Mouse (Mus musculus) forebrain, embryonic 12.5 days (tissue): Measurements from ENCODE around the gene Dpp9. TPM values are rescaled to one million over a fixed set of nuclear protein-coding genes. Genes with fewer than 3 reads are reported as not detected.

ENCODE experiments used
- ATAC-seq: fragments of 200-750 bp; cut with Nextera tagmentation; 2 replicates; pipeline ENCODE4 v1.8.0; 2017; ENCODE audit warnings: moderate TSS enrichment; ENCODE audit not compliant: low FRiP score
- H3K27ac ChIP-seq: fragments of 300-500 bp; sonication (generic); 2 replicates; pipeline ENCODE4 v1.5.1; 2016; ENCODE audit warnings: mild to moderate bottlenecking
- H3K27me3 ChIP-seq: fragments of 300-500 bp; sonication (generic); 2 replicates; pipeline ENCODE4 v1.6.1; 2016; ENCODE audit warnings: mild to moderate bottlenecking
- H3K36me3 ChIP-seq: fragments of 300-500 bp; sonication (generic); replicated peaks from 2 replicates; pipeline ENCODE4 v1.6.1; 2016; ENCODE audit warnings: mild to moderate bottlenecking
- H3K4me1 ChIP-seq: fragments of 300-500 bp; sonication (generic); 2 replicates; pipeline ENCODE4 v1.6.1; 2016
- H3K4me2 ChIP-seq: fragments of 300-500 bp; sonication (generic); 2 replicates; pipeline ENCODE4 v1.6.1; 2016; ENCODE audit warnings: mild to moderate bottlenecking, moderate library complexity
- H3K4me3 ChIP-seq: fragments of 300-500 bp; sonication (generic); replicated peaks from 2 replicates; pipeline ENCODE4 v1.5.1; 2016; ENCODE audit warnings: mild to moderate bottlenecking
- H3K9ac ChIP-seq: fragments of 300-500 bp; sonication (generic); 2 replicates; pipeline ENCODE4 v1.6.1; 2016; ENCODE audit warnings: mild to moderate bottlenecking
- H3K9me3 ChIP-seq: fragments of 300-500 bp; sonication (generic); 2 replicates; pipeline ENCODE4 v1.6.1; 2016
- WGBS: fragments of 180-500 bp; shearing (Covaris S2); methylation state at CpG from one replicate; pipeline ENCODE4 v1.1.7; 2016; 5-methylcytosine and 5-hydroxymethylcytosine counted together
- microRNA counts: library from miRNA; unstranded; fragments of <30 nt; microRNA quantifications from one replicate; lab custom pipeline; 2017
- microRNA-seq: library from miRNA; unstranded; fragments of <30 nt; microRNA quantifications from one replicate; pipeline ENCODE4, GENCODE M21; 2017
- polyA plus RNA-seq: library from polyadenylated mRNA; unstranded; fragments of >200 nt; fragmentation: Nextera tagmentation; extraction: Ambion mirVana; gene quantifications from 2 replicates; pipeline ENCODE4 v1.2.1, GENCODE M21; 2016

The Dpp9 gene
- polyA plus RNA-seq, 1 experiment from 2014 or later = 43.4 TPM

- no peak for ATAC-seq
- H3K27ac ChIP-seq = no peak overlapping the region
- H3K4me3 ChIP-seq = no peak overlapping the region
- H3K9ac ChIP-seq = no peak overlapping the region
- H3K4me2 ChIP-seq = no peak overlapping the region
- H3K27me3 ChIP-seq = peaks cover 97% of the 10 kb centered on the region
- H3K9me3 ChIP-seq = no peaks in the 10 kb centered on the region
- peaks cover 42% of the 10 kb centered on the region for H3K4me1 ChIP-seq
- WGBS = 16% methylated on average over 9 of the region's 9 CpGs
- H3K36me3 ChIP-seq = no peaks in the 10 kb centered on the region
Measured at GRCm38 (mm10) chr17:56146131-56146530, 72.6 kb downstream of the Dpp9 start.

GRCm38 (mm10) chr17:56144546-56144945 is 74.2 kb downstream of the Dpp9 start:
- no peak overlapping the region for H3K9ac ChIP-seq
- peaks cover 49% of the 10 kb centered on the region for H3K4me1 ChIP-seq
- no peaks in the 10 kb centered on the region for H3K9me3 ChIP-seq
- H3K27me3 ChIP-seq = peaks cover 97% of the 10 kb centered on the region
- H3K4me2 ChIP-seq = no peak overlapping the region
- ATAC-seq = no peak
- H3K36me3 ChIP-seq = no peaks in the 10 kb centered on the region
- H3K4me3 ChIP-seq = no peak overlapping the region
- H3K27ac ChIP-seq = no peak overlapping the region
- WGBS = 78% methylated on average over 9 of the region's 9 CpGs

- peaks cover 50% of the 10 kb centered on the region for H3K4me1 ChIP-seq
Measured at GRCm38 (mm10) chr17:56141702-56142605, 76.8 kb downstream of the Dpp9 start.

GRCm38 (mm10) chr17:56139858-56140595 is 78.7 kb downstream of the Dpp9 start, which contains the start of gene Sema6b:
TSS of gene Sema6b (minus strand) at chr17:56140343.
- Histone ChIP-seq H3K4me1 (peaks cover 40% of the 10 kb centered on the region), H3K27me3 (peaks cover 93% of the 10 kb centered on the region), H3K9me3 (no peaks in the 10 kb centered on the region), H3K27ac (peak within 1 kb of the TSS; percentile 50), H3K4me2 (peak within 1 kb of the TSS; percentile 96), H3K4me3 (peak within 1 kb of the TSS; percentile 78), H3K36me3 (no peaks in the 10 kb centered on the region), H3K9ac (peak within 1 kb of the TSS; percentile 74)
- peak; percentile 24 for ATAC-seq
- WGBS = 2% methylated on average over 59 of the region's 79 CpGs

More at GRCm38 (mm10) chr17:56141702-56142605, 76.8 kb downstream of the Dpp9 start:
- no peaks in the 10 kb centered on the region for H3K36me3 ChIP-seq
- H3K27me3 ChIP-seq = peaks cover 97% of the 10 kb centered on the region
- under 1% methylated on average over 38 of the region's 47 CpGs for WGBS
- H3K9ac ChIP-seq = peak overlapping the region; percentile 27
- peak overlapping the region; percentile 21; the same call in 1 of the 2 replicates for H3K27ac ChIP-seq
- peak overlapping the region; percentile 41 for H3K4me3 ChIP-seq
- no peaks in the 10 kb centered on the region for H3K9me3 ChIP-seq
- peak overlapping the region; percentile 56 for H3K4me2 ChIP-seq
- peak; percentile 59 for ATAC-seq

GRCm38 (mm10) chr17:56139355-56139754 is 79.3 kb downstream of the Dpp9 start:
- peak overlapping the region; percentile 74 for H3K9ac ChIP-seq
- H3K4me2 ChIP-seq = peak overlapping the region; percentile 96
- H3K4me1 ChIP-seq = peaks cover 44% of the 10 kb centered on the region
- H3K4me3 ChIP-seq = peak overlapping the region; percentile 78
- peak; percentile 30; the same call in 1 of the 2 replicates for ATAC-seq
- H3K27ac ChIP-seq = no peak overlapping the region
- H3K36me3 ChIP-seq = no peaks in the 10 kb centered on the region
- 6% methylated on average over 18 of the region's 21 CpGs for WGBS
- H3K27me3 ChIP-seq = peaks cover 91% of the 10 kb centered on the region
- no peaks in the 10 kb centered on the region for H3K9me3 ChIP-seq

- H3K27ac ChIP-seq = no peak overlapping the region
- H3K4me3 ChIP-seq = peak overlapping the region; percentile 4; the same call in 1 of the 2 replicates
- 14% methylated on average over 25 of the region's 25 CpGs for WGBS
- peaks cover 54% of the 10 kb centered on the region for H3K4me1 ChIP-seq
- H3K9me3 ChIP-seq = no peaks in the 10 kb centered on the region
- ATAC-seq = no peak
- peak overlapping the region; percentile 96 for H3K4me2 ChIP-seq
- peak overlapping the region; percentile 14; the same call in 1 of the 2 replicates for H3K9ac ChIP-seq
- H3K36me3 ChIP-seq = no peaks in the 10 kb centered on the region
- H3K27me3 ChIP-seq = peaks cover 84% of the 10 kb centered on the region
Measured at GRCm38 (mm10) chr17:56137839-56138613, 80.7 kb downstream of the Dpp9 start.

MicroRNA genes within 50 kb of the gene (microRNA counts, 519-probe panel; counts per million panel counts)
- microRNA mmu-miR-7b (lab: Ali Mortazavi, UCI) = 3,668 counts per million, percentile 38 among the panel's probes with 10 or more counts

Small RNA genes lying within 50 kb of the gene (microRNA-seq; reads per million reads assigned to microRNA genes)
- gene Gm44397 (not detected), gene Mir7b (1,190 reads per million, percentile 79 among the genes with 10 or more reads in this experiment)

Other genes starting within 250 kb of the Dpp9 start
- 81.1 and 94.0 TPM in 2 replicates for gene Shd, start 248.4 kb downstream of the Dpp9 start, polyA plus RNA-seq
- gene Fsd1, start 232.4 kb downstream of the Dpp9 start, polyA plus RNA-seq = 79.7 and 82.4 TPM in 2 replicates
- gene Stap2, start 213.3 kb downstream of the Dpp9 start, polyA plus RNA-seq = 4.2 and 4.6 TPM in 2 replicates
- gene Mpnd, start 213.2 kb downstream of the Dpp9 start, polyA plus RNA-seq = 184 and 186 TPM in 2 replicates
- gene Sh3gl1, start 182.3 kb downstream of the Dpp9 start, polyA plus RNA-seq = 130 and 135 TPM in 2 replicates
- 39.1 and 43.4 TPM in 2 replicates for gene Chaf1a, start 178.5 kb downstream of the Dpp9 start, polyA plus RNA-seq
- gene Ubxn6, start 143.9 kb downstream of the Dpp9 start, polyA plus RNA-seq = 49.7 and 50.8 TPM in 2 replicates
- 183 and 188 TPM in 2 replicates for gene Hdgfl2, start 139.3 kb downstream of the Dpp9 start, polyA plus RNA-seq
- gene Plin4, start 109.1 kb downstream of the Dpp9 start, polyA plus RNA-seq = 0.06 and 0.18 TPM in 2 replicates
- gene Plin5, start 101.3 kb downstream of the Dpp9 start, polyA plus RNA-seq = 0.22 TPM in 1 of 2 replicates, not detected in the other
- gene Lrg1, start 96.9 kb downstream of the Dpp9 start, polyA plus RNA-seq = 0.18 and 0.27 TPM in 2 replicates
- 4.8 and 5.4 TPM in 2 replicates for gene Sema6b, start 78.6 kb downstream of the Dpp9 start, polyA plus RNA-seq
- 7.5 TPM in 2 replicates for gene Tnfaip8l1, start 56.4 kb downstream of the Dpp9 start, polyA plus RNA-seq
- gene Mydgf, start 35.0 kb downstream of the Dpp9 start, polyA plus RNA-seq = 54.5 and 57.3 TPM in 2 replicates
- 18.2 and 20.3 TPM in 2 replicates for gene Fem1a, start 37.9 kb upstream of the Dpp9 start, polyA plus RNA-seq
- gene Ticam1, start 57.9 kb upstream of the Dpp9 start, polyA plus RNA-seq = 1.5 and 1.7 TPM in 2 replicates
- gene Plin3, start 74.0 kb upstream of the Dpp9 start, polyA plus RNA-seq = 28.6 and 28.8 TPM in 2 replicates
- not detected in 2 replicates for gene Arrdc5, start 81.4 kb upstream of the Dpp9 start, polyA plus RNA-seq
- gene Uhrf1, start 84.4 kb upstream of the Dpp9 start, polyA plus RNA-seq = 187 and 198 TPM in 2 replicates
- 61.6 and 63.4 TPM in 2 replicates for gene Kdm4b, start 107.2 kb upstream of the Dpp9 start, polyA plus RNA-seq